Mouse (Mus musculus) intestine, embryonic 16.5 days (tissue): Measurements from ENCODE around the gene Slc25a15. TPM values are rescaled to one million over a fixed set of nuclear protein-coding genes. Genes with fewer than 3 reads are reported as not detected.

ENCODE experiments used
- ATAC-seq: fragments of 200-750 bp; cut with Nextera tagmentation; 2 replicates; pipeline ENCODE4 v1.8.0; 2017; ENCODE audit warnings: moderate TSS enrichment, moderate library complexity
- H3K27ac ChIP-seq: fragments of 300-500 bp; sonication (generic); 2 replicates; pipeline ENCODE4 v1.5.1; 2014; ENCODE audit warnings: mild to moderate bottlenecking, low read length
- H3K27me3 ChIP-seq: fragments of 300-500 bp; sonication (generic); replicated peaks from 2 replicates; pipeline ENCODE4 v1.6.1; 2014; ENCODE audit warnings: low read length, control low read depth, mixed read lengths; ENCODE audit not compliant: control insufficient read depth, insufficient read depth
- H3K36me3 ChIP-seq: fragments of 300-500 bp; sonication (generic); 2 replicates; pipeline ENCODE4 v1.6.1; 2014; ENCODE audit warnings: low read length, control low read depth; ENCODE audit not compliant: control insufficient read depth, insufficient read depth
- H3K4me1 ChIP-seq: fragments of 300-500 bp; sonication (generic); 2 replicates; pipeline ENCODE4 v1.6.1; 2014; ENCODE audit warnings: low read length, control low read depth, mixed read lengths; ENCODE audit not compliant: control insufficient read depth, insufficient read depth
- H3K4me2 ChIP-seq: fragments of 300-500 bp; sonication (generic); 2 replicates; pipeline ENCODE4 v1.6.1; 2014; ENCODE audit warnings: low read depth, low read length, control low read depth
- H3K4me3 ChIP-seq: fragments of 300-500 bp; sonication (generic); 2 replicates; pipeline ENCODE4 v1.5.1; 2014; ENCODE audit warnings: mild to moderate bottlenecking, low read length
- H3K9ac ChIP-seq: fragments of 300-500 bp; sonication (generic); 2 replicates; pipeline ENCODE4 v1.6.1; 2014; ENCODE audit warnings: low read depth, low read length
- H3K9me3 ChIP-seq: fragments of 300-500 bp; sonication (generic); 2 replicates; pipeline ENCODE4 v1.6.1; 2016; ENCODE audit warnings: low read length, control low read depth; ENCODE audit not compliant: control insufficient read depth
- WGBS: fragments of 180-500 bp; shearing (Covaris S2); extraction: QIAGEN DNeasy Blood & Tissue Kit; methylation state at CpG from one replicate; pipeline ENCODE4 v1.1.7; 2014; 5-methylcytosine and 5-hydroxymethylcytosine counted together
- polyA plus RNA-seq: library from polyadenylated mRNA; unstranded; fragments of >200 nt; fragmentation: Nextera tagmentation; extraction: Ambion mirVana; gene quantifications from 2 replicates; pipeline ENCODE4 v1.2.1, GENCODE M21; 2015

Slc25a15 gene
- polyA plus RNA-seq, 1 experiment from 2014 or later = 129 TPM

GRCm38 (mm10) chr8:22359882-22360281 lies 38.5 kb downstream of the Slc25a15 start:
- H3K4me3 ChIP-seq = no peak overlapping the region
- no peaks in the 10 kb centered on the region for H3K4me1 ChIP-seq
- ATAC-seq = peak; percentile 83
- no peaks in the 10 kb centered on the region for H3K27me3 ChIP-seq
- WGBS = 56% methylated on average over 6 of the region's 6 CpGs
- H3K4me2 ChIP-seq = no peak overlapping the region; the same call in 1 of the 2 replicates
- H3K27ac ChIP-seq = peak overlapping the region; percentile 49
- no peak overlapping the region for H3K9ac ChIP-seq
- H3K9me3 ChIP-seq = no peaks in the 10 kb centered on the region
- no peaks in the 10 kb centered on the region for H3K36me3 ChIP-seq

GRCm38 (mm10) chr8:22359359-22359758 lies 39.0 kb downstream of the Slc25a15 start:
- H3K27me3 ChIP-seq = no peaks in the 10 kb centered on the region
- peak; percentile 61 for ATAC-seq
- H3K4me2 ChIP-seq = no peak overlapping the region; the same call in 1 of the 2 replicates
- H3K9me3 ChIP-seq = no peaks in the 10 kb centered on the region
- no peak overlapping the region for H3K9ac ChIP-seq
- WGBS = 66% methylated on average over 6 of the region's 6 CpGs
- H3K4me3 ChIP-seq = no peak overlapping the region
- peak overlapping the region; percentile 49; the same call in 1 of the 2 replicates for H3K27ac ChIP-seq
- no peaks in the 10 kb centered on the region for H3K36me3 ChIP-seq
- no peaks in the 10 kb centered on the region for H3K4me1 ChIP-seq

DNA sequence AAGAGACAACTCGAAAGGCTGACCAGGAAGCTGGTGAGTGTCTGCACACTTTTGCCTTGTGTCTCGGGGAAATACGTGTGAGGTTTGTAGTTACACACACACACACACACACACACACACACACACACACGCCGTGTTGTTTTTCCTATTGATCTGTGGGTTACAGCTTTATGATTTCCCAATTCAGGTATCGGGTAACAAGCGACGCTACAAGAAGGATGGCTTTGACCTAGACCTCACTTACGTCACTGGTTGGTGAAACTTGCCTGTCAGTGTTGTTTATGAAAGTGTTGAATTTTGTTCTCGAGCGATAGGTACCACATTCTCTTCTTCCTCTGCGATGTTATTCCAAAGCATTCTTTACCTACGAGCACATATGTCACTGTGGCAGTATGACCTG lies 63.0 kb downstream of the Slc25a15 start:
- WGBS = 78% methylated on average over 13 of the region's 13 CpGs
- H3K9me3 ChIP-seq = no peaks in the 10 kb centered on the region

More for the DNA sequence above, 63.0 kb downstream of the Slc25a15 start:
- Histone ChIP-seq H3K4me1 (no peaks in the 10 kb centered on the region), H3K4me3 (no peak overlapping the region), H3K4me2 (no peak overlapping the region), H3K9ac (no peak overlapping the region), H3K27ac (no peak overlapping the region), H3K36me3 (no peaks in the 10 kb centered on the region), H3K27me3 (no peaks in the 10 kb centered on the region)
- no peak for ATAC-seq

Other genes with a start within 250 kb of the Slc25a15 start
- gene Nek3, start 232.2 kb downstream of the Slc25a15 start, polyA plus RNA-seq = 4.6 TPM in 2 replicates
- gene Ckap2, start 212.8 kb downstream of the Slc25a15 start, polyA plus RNA-seq = 27.9 and 33.0 TPM in 2 replicates
- gene Vps36, start 205.8 kb downstream of the Slc25a15 start, polyA plus RNA-seq = 28.9 and 34.0 TPM in 2 replicates
- gene Thsd1, start 171.3 kb downstream of the Slc25a15 start, polyA plus RNA-seq = 7.2 and 7.8 TPM in 2 replicates
- 0.05 TPM in 1 of 2 replicates, not detected in the other for gene Tpte, start 115.2 kb downstream of the Slc25a15 start, polyA plus RNA-seq
- 73.0 and 78.7 TPM in 2 replicates for gene Mrps31, start 12.8 kb upstream of the Slc25a15 start, polyA plus RNA-seq